Mouse (Mus musculus): ENCODE results near the gene Zp3. TPM values are rescaled to one million over a fixed set of nuclear protein-coding genes. Genes with fewer than 3 reads are reported as not detected.

The Zp3 gene
- total RNA-seq (2021): not detected
- long read RNA-seq, experiment 1: 0 reads
- long read RNA-seq, experiment 2: 0 reads

DNA sequence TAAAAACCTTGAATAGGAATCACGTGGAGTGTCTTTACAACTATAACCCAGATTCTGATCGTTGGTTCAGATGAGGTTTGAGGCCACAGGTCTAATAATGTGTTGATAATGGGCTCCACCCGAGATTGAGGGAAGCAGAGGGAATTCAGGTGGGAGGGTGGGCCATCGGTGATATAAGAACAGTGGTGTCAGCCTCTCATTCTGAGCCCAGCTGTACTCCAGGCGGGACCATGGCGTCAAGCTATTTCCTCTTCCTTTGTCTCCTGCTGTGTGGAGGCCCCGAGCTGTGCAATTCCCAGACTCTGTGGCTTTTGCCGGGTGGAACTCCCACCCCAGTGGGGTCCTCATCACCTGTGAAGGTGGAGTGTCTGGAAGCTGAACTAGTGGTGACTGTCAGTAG, at the start of gene Zp3:
Gene Zp3, plus strand, starts transcription at position 196 of the 400 bp plus-strand sequence.
- DNase-seq (ENCODE audit: low spot score in 2 of 2): no peak

DNA sequence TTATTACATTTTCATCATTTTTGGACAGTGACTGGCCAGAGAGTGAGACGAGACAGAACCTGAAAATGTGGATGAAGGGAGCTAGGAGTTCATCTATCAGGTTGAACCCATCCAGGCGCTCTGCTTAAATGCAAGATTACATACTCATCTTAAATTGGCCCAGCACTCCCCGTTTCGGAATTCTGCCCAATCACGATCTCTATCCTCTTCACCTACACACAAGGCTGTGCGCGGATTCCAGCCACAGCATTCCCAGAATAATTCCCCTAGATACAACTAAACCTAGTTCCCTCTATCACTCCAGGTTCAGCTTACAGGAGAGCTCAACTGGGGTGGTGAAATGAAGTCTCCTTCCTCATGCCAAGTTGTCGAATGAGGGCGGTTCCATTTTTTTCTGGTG, 48.4 kb upstream of the Zp3 start:
- no peak for DNase-seq (ENCODE audit: low spot score in 2 of 2)

- DNase-seq (ENCODE audit: low spot score in 2 of 2): no peak
Observed at GRCm38 (mm10) chr5:135932359-135932758, 47.5 kb upstream of the Zp3 start.

- DNase-seq (ENCODE audit: low spot score in 2 of 2): no peak
Observed at GRCm38 (mm10) chr5:135933222-135933899, 46.5 kb upstream of the Zp3 start.

- peak; percentile 66 to 68 for DNase-seq (ENCODE audit: low spot score in 2 of 2)
Observed at GRCm38 (mm10) chr5:135933900-135934441, 45.9 kb upstream of the Zp3 start.

- DNase-seq (ENCODE audit: low spot score in 2 of 2): peak; percentile 99
Observed at GRCm38 (mm10) chr5:135934481-135935175, 45.3 kb upstream of the Zp3 start, which contains the start of gene Ywhag. Gene Ywhag, minus strand, starts transcription at chr5:135934616.

DNA sequence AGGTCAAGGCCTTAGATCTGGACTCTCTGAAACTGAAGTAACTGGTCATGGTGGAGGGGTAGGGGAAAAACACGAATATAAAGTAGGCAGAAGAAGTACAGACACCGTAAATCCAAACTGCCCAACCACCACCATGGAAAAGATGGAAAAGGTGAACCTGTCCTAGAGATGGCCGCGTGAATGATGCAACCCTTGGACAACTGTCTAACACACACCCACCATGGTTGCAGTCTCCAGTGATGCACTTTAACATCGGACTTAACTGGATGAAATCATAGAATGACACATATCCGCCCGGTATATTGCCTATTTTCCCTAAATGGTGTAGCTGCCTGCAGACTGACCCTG, 44.7 kb upstream of the Zp3 start:
- no peak for DNase-seq (ENCODE audit: low spot score in 2 of 2)

GRCm38 (mm10) chr5:135935641-135936190, 44.2 kb upstream of the Zp3 start:
- no peak for DNase-seq (ENCODE audit: low spot score in 2 of 2)

- no peak for DNase-seq (ENCODE audit: low spot score in 2 of 2)
Observed at GRCm38 (mm10) chr5:135940587-135940986, 39.3 kb upstream of the Zp3 start.

DNA sequence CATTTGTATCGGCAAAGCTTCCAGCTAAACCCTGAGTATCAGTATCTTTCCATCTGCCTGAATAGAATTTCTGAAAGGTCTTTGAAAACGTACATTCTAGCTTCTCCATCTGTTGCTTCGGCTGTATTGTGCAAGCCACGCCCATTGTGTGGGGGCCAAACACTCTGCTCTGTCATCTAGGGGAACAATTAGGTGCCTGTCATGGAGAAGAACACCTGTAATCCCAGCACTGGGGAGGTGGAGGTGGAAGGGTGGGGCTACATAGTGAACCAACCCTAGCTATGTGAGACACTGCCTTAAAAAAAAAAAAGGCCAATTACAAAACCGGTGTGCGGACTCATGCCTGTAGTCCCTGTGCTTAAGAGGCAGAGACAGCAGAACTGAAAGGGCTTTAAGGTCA, 37.2 kb upstream of the Zp3 start:
- no peak for DNase-seq (ENCODE audit: low spot score in 2 of 2)

DNA sequence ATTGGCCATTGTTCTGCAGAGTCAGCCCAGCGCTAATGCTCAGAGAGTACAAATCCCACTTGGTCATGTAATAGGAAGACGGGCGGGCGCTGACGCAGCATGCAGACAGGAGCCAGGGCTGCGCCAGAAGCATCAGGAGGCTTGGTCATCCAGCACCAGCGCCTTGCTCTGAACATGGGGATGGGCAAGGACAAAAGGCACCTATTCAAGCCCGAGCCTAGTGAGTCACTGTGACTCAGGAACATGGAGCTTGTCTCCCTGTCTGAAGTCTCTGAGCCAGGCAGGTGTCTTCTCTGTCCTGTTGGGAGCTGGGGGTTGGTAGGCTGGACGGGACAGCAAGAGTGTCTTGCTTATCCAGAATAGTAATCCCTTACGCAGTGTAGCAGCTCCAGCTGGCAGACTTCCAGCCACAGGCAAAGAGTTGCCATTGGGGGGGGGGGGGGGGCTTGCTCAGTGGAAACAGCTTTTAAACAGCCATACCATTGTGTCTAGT, 33.9 kb upstream of the Zp3 start:
- DNase-seq (ENCODE audit: low spot score in 2 of 2): no peak

DNA sequence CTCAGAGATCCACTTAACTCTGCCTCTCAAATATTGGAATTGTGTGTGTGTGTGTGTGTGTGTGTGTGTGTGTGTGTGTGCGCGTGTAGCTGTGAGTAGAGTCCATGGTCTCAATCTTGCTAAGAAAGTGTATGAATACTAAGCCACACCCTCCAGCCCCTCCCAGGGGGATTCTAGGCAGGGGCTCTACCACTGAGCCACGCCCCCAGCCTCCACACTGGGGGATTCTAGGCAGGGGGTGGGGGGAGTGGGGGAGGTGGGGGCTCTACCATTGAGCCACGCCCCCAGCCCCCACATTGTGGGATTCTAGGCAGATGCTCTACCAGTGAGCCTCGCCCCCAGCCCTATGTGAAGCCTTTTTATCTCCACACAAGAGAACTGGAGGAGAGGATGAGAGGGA, 33.3 kb upstream of the Zp3 start:
- DNase-seq (ENCODE audit: low spot score in 2 of 2): no peak

DNA sequence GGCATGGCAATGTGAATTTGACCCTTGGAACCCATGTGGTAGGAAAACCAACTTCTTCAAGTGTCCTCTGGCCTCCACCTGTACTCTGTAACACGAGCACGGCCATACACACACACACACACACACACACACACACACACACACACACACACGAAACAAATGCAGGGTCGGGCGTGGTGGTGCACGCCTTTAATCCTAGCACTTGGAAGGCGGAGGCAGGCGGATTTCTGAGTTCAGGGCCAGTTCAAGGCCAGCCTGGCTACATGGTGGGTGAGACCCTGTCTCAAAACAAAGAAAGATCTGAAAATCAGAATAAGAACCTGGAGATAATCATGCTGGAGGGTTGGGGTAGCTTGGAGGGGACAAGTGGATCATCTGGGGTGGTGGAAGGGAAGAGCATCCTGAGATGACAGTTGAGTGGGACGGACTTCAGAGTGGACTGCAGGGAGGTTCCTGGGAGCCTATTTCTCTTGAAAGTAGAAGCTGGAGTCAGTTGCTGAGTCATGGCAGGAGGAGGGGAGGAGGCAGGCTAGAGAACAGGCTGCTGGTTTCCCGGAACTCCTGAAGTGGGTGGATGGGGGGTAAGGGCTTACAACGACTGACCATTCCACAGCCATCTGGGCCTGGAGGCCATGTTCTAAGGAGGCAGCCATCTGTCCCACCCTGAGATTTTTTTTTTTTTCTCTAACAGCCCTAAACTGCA, 29.0 kb upstream of the Zp3 start:
- DNase-seq (ENCODE audit: low spot score in 2 of 2): no peak

DNA sequence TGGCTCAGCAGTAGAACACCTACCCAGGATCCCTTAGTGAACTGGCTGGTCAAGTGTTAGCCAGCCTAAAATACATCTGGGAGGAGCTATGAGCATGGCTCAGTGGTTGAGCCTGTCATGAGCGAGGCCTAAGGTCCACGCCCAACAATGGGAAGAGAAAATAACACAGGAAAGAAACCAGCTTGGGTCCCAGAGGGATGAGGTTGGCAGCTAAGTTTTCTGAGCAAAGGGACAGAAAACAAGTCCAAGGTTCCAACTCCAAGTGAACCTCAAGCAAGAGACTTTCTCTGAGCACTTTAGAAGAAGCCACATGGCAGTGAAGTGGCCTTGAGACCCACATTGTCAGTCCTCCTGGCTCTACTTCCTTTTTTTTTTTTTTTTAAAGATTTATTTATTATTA, 28.2 kb upstream of the Zp3 start:
- DNase-seq (ENCODE audit: low spot score in 2 of 2): no peak

GRCm38 (mm10) chr5:135952830-135953229, 27.1 kb upstream of the Zp3 start:
- DNase-seq (ENCODE audit: low spot score in 2 of 2): no peak

- no peak for DNase-seq (ENCODE audit: low spot score in 2 of 2)
Observed at GRCm38 (mm10) chr5:135956300-135957206, 23.3 kb upstream of the Zp3 start.

- peak; percentile 78 to 84 for DNase-seq (ENCODE audit: low spot score in 2 of 2)
Observed at GRCm38 (mm10) chr5:135957207-135957974, 22.5 kb upstream of the Zp3 start.

DNA sequence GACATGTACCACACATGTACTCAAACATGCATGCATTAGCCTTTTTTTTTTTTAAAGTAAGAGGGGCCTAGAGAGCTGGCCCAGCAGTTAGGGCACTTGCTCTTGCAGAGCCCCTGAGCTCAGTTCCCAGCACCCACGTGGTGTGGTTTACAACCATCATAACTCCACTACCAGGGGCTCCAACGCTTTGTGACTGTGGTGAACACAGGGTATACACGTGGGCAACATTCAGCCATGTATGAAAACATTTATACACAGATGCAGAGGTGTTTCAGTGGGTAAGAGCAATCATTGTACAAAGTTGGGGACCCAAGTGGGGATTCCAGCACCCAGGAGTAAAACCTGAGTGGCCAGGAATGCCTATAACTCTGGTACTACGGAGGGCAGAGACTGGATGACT, 21.5 kb upstream of the Zp3 start:
- no peak for DNase-seq (ENCODE audit: low spot score in 2 of 2)

- no peak for DNase-seq (ENCODE audit: low spot score in 2 of 2)
Observed at GRCm38 (mm10) chr5:135959911-135960310, 20.0 kb upstream of the Zp3 start.

All from adrenal gland, adult 18-20 months (tissue).